Mouse (Mus musculus) megakaryocyte, embryonic 14.5 days (primary cell): Measurements from ENCODE around the gene Ush2a.

Experiments
- FLI1 ChIP-seq: IDR thresholded peaks from 2 replicates; pipeline ENCODE4 v1.6.1; 2012; ENCODE audit warnings: low read length, inconsistent platforms, mixed read lengths
- GATA1 ChIP-seq: IDR thresholded peaks from 3 replicates; pipeline ENCODE4 v1.6.1; 2012; ENCODE audit warnings: mixed read lengths, low read length, inconsistent platforms, borderline replicate concordance

- TF ChIP-seq GATA1 (no peak), FLI1 (no peak)
Observed at GRCm38 (mm10) chr1:188815072-188815471, 553.2 kb downstream of the Ush2a start.
